ENCODE assay signal across 8 mouse cellular contexts in the genomic region with DNA sequence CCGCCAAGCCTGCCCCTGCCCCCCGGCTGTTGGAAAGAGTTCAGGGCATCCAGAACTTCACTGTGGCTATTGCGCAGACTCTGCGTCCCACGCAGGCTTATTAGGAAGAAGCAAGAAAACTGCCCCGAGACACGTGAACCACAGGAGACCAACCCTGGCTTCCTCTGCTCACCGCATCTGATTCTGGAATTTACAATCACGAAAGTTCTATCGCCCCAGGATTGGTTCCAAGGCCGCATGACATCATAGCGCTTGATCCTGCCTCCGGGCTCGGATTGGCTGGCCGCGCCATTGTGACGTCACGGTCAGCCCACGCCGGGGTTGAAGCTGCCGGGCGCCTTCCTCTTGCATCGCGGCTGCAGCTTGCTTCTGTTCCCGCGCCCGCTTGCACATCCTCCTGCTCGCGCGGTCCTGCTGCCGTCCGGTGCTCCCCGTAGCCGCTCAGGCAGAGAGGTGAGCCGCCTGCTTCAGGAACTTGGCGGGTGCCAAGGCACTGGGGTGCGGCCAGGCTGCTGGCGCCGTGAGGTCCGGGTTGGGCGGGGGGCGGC. TPM values are rescaled to one million over a fixed set of nuclear protein-coding genes. Genes with fewer than 3 reads are reported as not detected.
DNase-seq lines count a peak whose midpoint lies in the region; ATAC-seq and TF ChIP-seq lines count a peak whose summit lies in the region.

A gene (plus strand): TSS at position 291 of the 548 bp plus-strand sequence.

- H3K4me1 ChIP-seq in ES-E14 (ENCODE audit: control insufficient read depth in 2 of 2, insufficient read depth in 2 of 2, low read length in 2 of 2, poor library complexity in 1 of 2): peaks cover 0 to 3% of the 10 kb centered on the region in 2 experiments; a peak in 2 of 4 replicates
- H3K4me1 ChIP-seq in forebrain, embryonic 15.5 days: peaks cover 21% of the 10 kb centered on the region
- H3K4me1 ChIP-seq in lung, adult 2 months (ENCODE audit: control insufficient read depth, insufficient read depth, low read length): peaks cover 22% of the 10 kb centered on the region

- no peaks in the 10 kb centered on the region for H3K27me3 ChIP-seq in forebrain, embryonic 15.5 days

- H3K27ac ChIP-seq in ES-E14 (ENCODE audit: insufficient read depth, low read depth, low read length, poor library complexity, severe bottlenecking): no peak within 1 kb of the TSS
- H3K27ac ChIP-seq in forebrain, embryonic 15.5 days (replicated peaks): peak within 1 kb of the TSS; percentile 93

- H3K36me3 ChIP-seq in ES-E14 (ENCODE audit: control insufficient read depth, insufficient read depth, low read length, poor library complexity, severe bottlenecking): peaks cover 2% of the 10 kb centered on the region; the same call in 1 of the 2 replicates
- no peaks in the 10 kb centered on the region for H3K36me3 ChIP-seq in forebrain, embryonic 15.5 days

- in situ Hi-C loops in ES-E14 (cut with MboI; ENCODE audit: low sequenced_read_pairs in 2 of 2, unreplicated experiment in 2 of 2): no loop called here

- H3K4me2 ChIP-seq in forebrain, embryonic 15.5 days (replicated peaks): peak within 1 kb of the TSS; percentile 73

- peak; percentile 95 for ATAC-seq in forebrain, embryonic 15.5 days (replicated peaks)
- ATAC-seq in neutrophil, adult 5-6 weeks (ENCODE audit: extremely low read depth, insufficient number of reproducible peaks, low FRiP score, poor library complexity, severe bottlenecking): peak; percentile 95

- intact Hi-C loops in heart, postnatal 25 days (cut with DNase I): loop anchor here (5.0 kb wide), 1 partner anchor 160 kb away; no protein-coding TSS in a partner anchor

- peak within 1 kb of the TSS; percentile 76 to 94 for H3K4me3 ChIP-seq in ES-E14 (ENCODE audit: insufficient read depth in 1 of 2, low read depth in 1 of 2, low read length in 2 of 2, poor library complexity in 1 of 2, severe bottlenecking in 1 of 2)
- H3K4me3 ChIP-seq in forebrain, embryonic 15.5 days: peak within 1 kb of the TSS; percentile 81
- H3K4me3 ChIP-seq in lung, adult 2 months (replicated peaks; ENCODE audit: extremely low read depth, low read depth, low read length): peak within 1 kb of the TSS; percentile 84

- no peak for TF ChIP-seq CTCF in lung, adult 2 months (IDR thresholded peaks at IDR 0.05; ENCODE audit: insufficient read depth, low read length)

- peak; percentile 94 for DNase-seq in ES-E14 (ENCODE audit: low read depth, low spot score)
- peak; percentile 95 for DNase-seq in cerebellum, adult 11-12 months
- peak; percentile 96 for DNase-seq in heart, postnatal 25 days (ENCODE audit: low spot score)
- DNase-seq in layer of hippocampus, adult 18-20 months (ENCODE audit: low spot score in 2 of 2): peak; percentile 95 to 98
- DNase-seq in lung, adult 2 months: peak; percentile 98
- peak; percentile 93 to 96 for DNase-seq in thymus, adult 18-20 months

- no peaks in the 10 kb centered on the region for H3K9me3 ChIP-seq in ES-E14 (ENCODE audit: control insufficient read depth, insufficient read depth, low read depth, low read length)
- H3K9me3 ChIP-seq in forebrain, embryonic 15.5 days: no peaks in the 10 kb centered on the region

- WGBS in forebrain, embryonic 15.5 days: under 1% methylated on average over 42 of the region's 42 CpGs
- under 1% methylated on average over 41 of the region's 42 CpGs for WGBS in lung, adult 2 months

- H3K9ac ChIP-seq in ES-E14 (ENCODE audit: insufficient read depth, low read depth, low read length, poor library complexity, severe bottlenecking): peak within 1 kb of the TSS; percentile 82
- peak within 1 kb of the TSS; percentile 79 for H3K9ac ChIP-seq in forebrain, embryonic 15.5 days (replicated peaks)

- peak; percentile 64; the same call in 1 of the 2 replicates for TF ChIP-seq POLR2A in lung, adult 2 months (IDR thresholded peaks at IDR 0.05; ENCODE audit: borderline replicate concordance, extremely low read depth, low read depth, low read length)

TF ChIP-seq in ES-E14, 5 proteins besides CTCF, POLR2A, EP300 and RAD21:
- TF ChIP-seq HCFC1 (IDR thresholded peaks at IDR 0.05; ENCODE audit: borderline replicate concordance, insufficient read depth, low read length): 0 out of 2 replicates have a peak, but pooled peaks have one; percentile 11
- 0 out of 2 replicates have a peak, but pooled peaks have one; percentile 70 for TF ChIP-seq CHD2 (IDR thresholded peaks at IDR 0.05; ENCODE audit: low read depth, low read length)
- no peak for TF ChIP-seq ZNF384 (IDR thresholded peaks at IDR 0.05; ENCODE audit: low read depth, low read length)

RNA-seq across cellular contexts. Expression of the gene that starts here (rescaled TPM):
- total RNA-seq in ES-E14 (2012; rRNA removed): 118 and 166 TPM in 2 replicates
- 60.4 and 66.3 TPM in 2 replicates for polyA plus RNA-seq in forebrain, embryonic 15.5 days (2015; fragmentation: Nextera tagmentation; extraction: Ambion mirVana)
- 10 to 100 TPM; 31.4 to 37.8 TPM for total RNA-seq in heart, postnatal 25 days (2021)
- 10 to 100 TPM; 70.4 to 73.1 TPM for total RNA-seq in layer of hippocampus, adult 18-20 months (2021)
- polyA plus RNA-seq in lung, adult 2 months (2012; rRNA removed): 102 and 155 TPM in 2 replicates
- 54.6 and 61.9 TPM in 2 replicates for total RNA-seq in neutrophil, adult 5-6 weeks (2017)
